ENCODE assay signal across 11 mouse cellular contexts in genomic region chr6:67178101-67178500, GRCm38 (mm10). TPM values are rescaled to one million over a fixed set of nuclear protein-coding genes. Genes with fewer than 3 reads are reported as not detected.
A peak's percentile ranks its signal among the peaks of the same experiment; 100 is the strongest.
DNase-seq lines count a peak whose midpoint lies in the region; ATAC-seq lines count a peak whose summit lies in the region.
"Had no signal": no experiment of that assay in that cellular context is flagged by ENCODE, and none has a peak within 500 bp of the region (broad histone marks: within the 10 kb centered on the region; RNA-seq: fewer than 3 reads in every experiment).

No protein-coding gene starts in this region.

- no peak overlapping the region for H3K4me3 ChIP-seq in forebrain, embryonic 13.5 days
- H3K4me3 ChIP-seq in forebrain, embryonic 11.5 days (ENCODE audit: low read depth, low read length), result no peak overlapping the region
- H3K4me3 ChIP-seq: limb, embryonic 12.5 days; neural tube, embryonic 13.5 days had no signal

- H3K9ac ChIP-seq in forebrain, embryonic 13.5 days, result no peak overlapping the region
- H3K9ac ChIP-seq in forebrain, embryonic 11.5 days (ENCODE audit: low read length), result no peak overlapping the region
- H3K9ac ChIP-seq: limb, embryonic 12.5 days; neural tube, embryonic 13.5 days had no signal

- H3K27ac ChIP-seq in forebrain, embryonic 13.5 days, result no peak overlapping the region
- no peak overlapping the region for H3K27ac ChIP-seq in forebrain, embryonic 11.5 days (ENCODE audit: low read depth, low read length)
- H3K27ac ChIP-seq: limb, embryonic 12.5 days; neural tube, embryonic 13.5 days had no signal

- ATAC-seq in forebrain, embryonic 13.5 days, result 0 out of 2 replicates have a peak, but pooled peaks have one; percentile 36
- no peak for ATAC-seq in forebrain, embryonic 11.5 days (replicated peaks; ENCODE audit: low FRiP score)
- ATAC-seq in granulocyte monocyte progenitor cell, adult 5-6 weeks (replicated peaks; ENCODE audit: poor library complexity, severe bottlenecking), result 0 out of 2 replicates have a peak, but pooled peaks have one; percentile 2
- ATAC-seq in megakaryocyte progenitor cell, adult 5-6 weeks (replicated peaks; ENCODE audit: poor library complexity), result peak; percentile 26

- no peaks in the 10 kb centered on the region for H3K4me1 ChIP-seq in forebrain, embryonic 13.5 days
- H3K4me1 ChIP-seq in forebrain, embryonic 11.5 days (replicated peaks; ENCODE audit: control insufficient read depth, insufficient read depth, low read length), result no peaks in the 10 kb centered on the region
- H3K4me1 ChIP-seq: neural tube, embryonic 13.5 days had no signal

- H3K9me3 ChIP-seq in forebrain, embryonic 13.5 days (replicated peaks), result no peaks in the 10 kb centered on the region
- no peaks in the 10 kb centered on the region for H3K9me3 ChIP-seq in forebrain, embryonic 11.5 days (ENCODE audit: control insufficient read depth, low read length)

- no peaks in the 10 kb centered on the region for H3K36me3 ChIP-seq in forebrain, embryonic 13.5 days (ENCODE audit: poor library complexity, severe bottlenecking)
- H3K36me3 ChIP-seq in forebrain, embryonic 11.5 days (ENCODE audit: control insufficient read depth, insufficient read depth, low read length), result no peaks in the 10 kb centered on the region
- H3K36me3 ChIP-seq: limb, embryonic 12.5 days; neural tube, embryonic 13.5 days had no signal

- no peak overlapping the region for H3K4me2 ChIP-seq in forebrain, embryonic 13.5 days
- H3K4me2 ChIP-seq in forebrain, embryonic 11.5 days (ENCODE audit: low read depth, low read length, severe bottlenecking), result no peak overlapping the region
- H3K4me2 ChIP-seq: limb, embryonic 12.5 days; neural tube, embryonic 13.5 days had no signal

- intact Hi-C loops in left cerebral cortex, postnatal 4 days (cut with DNase I), result loop anchor here (10.0 kb wide), 1 partner anchor 137 kb away; no protein-coding TSS in a partner anchor
- intact Hi-C loops in left cerebral cortex, postnatal 25 days (cut with DNase I), result loop anchor here (10.0 kb wide), 1 partner anchor 357 kb away; the partner anchor contains the start of gene Tacstd2

- no peak for DNase-seq in forebrain, embryonic 11.5 days (ENCODE audit: low spot score)
- peak; percentile 64 for DNase-seq in left cerebral cortex, postnatal 4 days
- no peak for DNase-seq in left cerebral cortex, postnatal 25 days (ENCODE audit: low spot score in 2 of 2)
- DNase-seq in embryo, embryonic 10 days (ENCODE audit: low spot score), result no peak
- DNase-seq: thymus, adult 2 months had no signal

- 35% methylated on average over 1 of the region's 1 CpGs for WGBS in forebrain, embryonic 13.5 days
- WGBS in forebrain, embryonic 11.5 days, result 61% methylated on average over 1 of the region's 1 CpGs

- H3K27me3 ChIP-seq in forebrain, embryonic 13.5 days, result no peaks in the 10 kb centered on the region
- no peaks in the 10 kb centered on the region for H3K27me3 ChIP-seq in forebrain, embryonic 11.5 days (ENCODE audit: control insufficient read depth, insufficient read depth, low read length)
- H3K27me3 ChIP-seq: CH12.LX; limb, embryonic 12.5 days; neural tube, embryonic 13.5 days had no signal

RNA-seq across cellular contexts. Expression of gene Serbp1, which starts 59.9 kb away (rescaled TPM):
- polyA plus RNA-seq in forebrain, embryonic 13.5 days (2015; fragmentation: Nextera tagmentation; extraction: Ambion mirVana), result 351 and 352 TPM in 2 replicates
- polyA plus RNA-seq in forebrain, embryonic 11.5 days (2014; fragmentation: Nextera tagmentation; extraction: Ambion mirVana), result 601 and 607 TPM in 2 replicates
- total RNA-seq in left cerebral cortex, postnatal 4 days (2021), result 100 to 1,000 TPM; 284 to 314 TPM
- total RNA-seq in left cerebral cortex, postnatal 25 days (2021), result 100 to 1,000 TPM; 189 to 207 TPM
- total RNA-seq in granulocyte monocyte progenitor cell, adult 5-6 weeks (2014; fragmentation: Nextera tagmentation), result 799 and 903 TPM in 2 replicates
- total RNA-seq in granulocyte monocyte progenitor cell, adult 5-6 weeks (2017), result 2,516 and 2,875 TPM in 2 replicates
- 1,237 and 1,242 TPM in 2 replicates for total RNA-seq in megakaryocyte progenitor cell, adult 5-6 weeks (2015)
- 2,350 and 2,917 TPM in 2 replicates for total RNA-seq in megakaryocyte progenitor cell, adult 5-6 weeks (2017)
